Mouse (Mus musculus): ENCODE measurements around the gene Mrgprh. TPM values are rescaled to one million over a fixed set of nuclear protein-coding genes. Genes with fewer than 3 reads are reported as not detected.
A peak's percentile ranks its signal among the peaks of the same experiment; 100 is the strongest.

The Mrgprh gene
- polyA plus RNA-seq, 1 experiment from 2014 or later, result not detected

DNA sequence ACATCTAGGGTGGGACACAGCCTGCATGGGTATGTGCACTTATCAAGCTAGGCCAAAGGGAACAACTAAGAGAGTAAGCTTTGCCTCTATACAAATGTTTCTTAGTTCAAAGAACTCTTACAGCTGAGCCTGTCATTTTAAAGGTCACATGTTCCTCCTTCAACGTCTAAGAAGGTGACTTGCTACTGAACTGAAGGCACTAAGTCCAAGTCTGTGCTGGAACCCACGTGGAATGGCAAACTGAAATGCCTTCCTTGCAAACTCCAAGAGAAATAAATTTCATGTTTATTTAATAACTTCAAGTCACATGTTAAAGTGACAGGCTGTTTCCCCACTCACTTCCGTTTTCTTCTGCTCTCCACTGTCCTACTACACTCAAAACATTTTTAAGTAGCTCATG lies 18.4 kb upstream of the Mrgprh start:
- H3K36me3 ChIP-seq (ENCODE audit: control insufficient read depth, insufficient read depth, low read length), result no peaks in the 10 kb centered on the region
- H3K9me3 ChIP-seq (ENCODE audit: control insufficient read depth, low read length), result no peaks in the 10 kb centered on the region
- no peak overlapping the region for H3K27ac ChIP-seq (replicated peaks; ENCODE audit: low read depth, low read length)
- H3K4me2 ChIP-seq (ENCODE audit: low read depth, severe bottlenecking), result no peak overlapping the region
- H3K4me1 ChIP-seq (ENCODE audit: control insufficient read depth, insufficient read depth, low read length), result no peaks in the 10 kb centered on the region
- no peak for ATAC-seq (ENCODE audit: insufficient number of reproducible peaks, low FRiP score, low TSS enrichment, low read depth)
- H3K4me3 ChIP-seq (ENCODE audit: low read depth, low read length), result no peak overlapping the region
- H3K27me3 ChIP-seq (ENCODE audit: control insufficient read depth, insufficient read depth, low read length), result no peaks in the 10 kb centered on the region
- DNase-seq (ENCODE audit: low spot score), result no peak
- 54% methylated on average over 3 of the region's 3 CpGs for WGBS
- H3K9ac ChIP-seq (ENCODE audit: low read length), result no peak overlapping the region

DNA sequence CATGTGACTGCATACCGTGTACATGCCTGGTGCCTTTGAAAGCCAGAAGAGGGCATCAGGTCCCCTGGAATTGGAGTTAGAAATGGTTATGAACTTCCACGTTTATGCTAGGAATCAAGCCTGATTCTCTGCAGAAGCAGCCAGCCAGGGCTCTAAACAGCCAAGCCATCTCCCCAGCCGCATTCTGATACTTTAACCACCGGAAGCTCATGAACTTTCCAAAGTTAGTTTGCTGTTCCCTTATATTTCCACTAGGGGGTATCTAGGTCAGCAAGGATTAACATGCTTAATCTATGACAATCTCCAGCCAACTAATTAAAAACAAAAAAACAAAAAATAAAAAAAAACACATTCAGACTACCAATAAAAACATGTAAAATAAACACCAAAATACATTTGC lies 17.8 kb upstream of the Mrgprh start:
- H3K4me1 ChIP-seq (ENCODE audit: control insufficient read depth, insufficient read depth, low read length), result no peaks in the 10 kb centered on the region
- H3K4me2 ChIP-seq (ENCODE audit: low read depth, severe bottlenecking), result no peak overlapping the region
- no peak overlapping the region for H3K27ac ChIP-seq (replicated peaks; ENCODE audit: low read depth, low read length)
- no peak overlapping the region for H3K9ac ChIP-seq (ENCODE audit: low read length)
- ATAC-seq (ENCODE audit: insufficient number of reproducible peaks, low FRiP score, low TSS enrichment, low read depth), result no peak
- H3K36me3 ChIP-seq (ENCODE audit: control insufficient read depth, insufficient read depth, low read length), result no peaks in the 10 kb centered on the region
- no peaks in the 10 kb centered on the region for H3K9me3 ChIP-seq (ENCODE audit: control insufficient read depth, low read length)
- H3K27me3 ChIP-seq (ENCODE audit: control insufficient read depth, insufficient read depth, low read length), result no peaks in the 10 kb centered on the region
- H3K4me3 ChIP-seq (ENCODE audit: low read depth, low read length), result no peak overlapping the region
- 48% methylated on average over 4 of the region's 4 CpGs for WGBS
- DNase-seq (ENCODE audit: low spot score), result no peak

DNA sequence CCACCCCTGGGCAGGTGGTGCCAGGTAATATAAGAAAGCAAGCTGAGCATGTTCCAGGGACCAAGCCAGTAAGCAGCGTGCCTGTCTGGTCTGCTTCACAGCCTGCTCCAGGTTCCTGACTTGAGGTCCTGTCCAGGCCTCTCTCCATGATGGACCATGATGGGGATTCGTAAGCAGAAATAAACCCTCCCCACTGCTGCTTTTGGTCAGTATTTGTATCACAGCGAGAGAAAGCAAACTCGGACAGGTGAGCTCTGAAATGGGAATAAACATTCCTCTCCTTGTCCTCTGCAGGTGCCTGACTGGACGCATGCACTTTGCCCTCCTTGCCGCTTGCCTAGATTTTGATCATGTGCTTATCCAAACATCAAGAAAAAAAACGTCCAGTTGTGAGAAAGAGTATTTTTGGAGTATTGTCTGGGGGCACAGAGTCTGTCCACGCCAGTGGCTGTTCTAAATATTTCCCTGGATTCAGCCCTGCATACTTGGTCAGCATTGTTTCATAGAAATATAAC lies 16.8 kb upstream of the Mrgprh start:
- Histone ChIP-seq H3K27me3 (ENCODE audit: control insufficient read depth, insufficient read depth, low read length) (no peaks in the 10 kb centered on the region), H3K27ac (replicated peaks; ENCODE audit: low read depth, low read length) (no peak overlapping the region), H3K4me3 (ENCODE audit: low read depth, low read length) (no peak overlapping the region), H3K9me3 (ENCODE audit: control insufficient read depth, low read length) (no peaks in the 10 kb centered on the region), H3K36me3 (ENCODE audit: control insufficient read depth, insufficient read depth, low read length) (no peaks in the 10 kb centered on the region), H3K4me2 (ENCODE audit: low read depth, severe bottlenecking) (no peak overlapping the region), H3K4me1 (ENCODE audit: control insufficient read depth, insufficient read depth, low read length) (no peaks in the 10 kb centered on the region), H3K9ac (ENCODE audit: low read length) (no peak overlapping the region)
- no peak for DNase-seq (ENCODE audit: low spot score)
- no peak for ATAC-seq (ENCODE audit: insufficient number of reproducible peaks, low FRiP score, low TSS enrichment, low read depth)
- WGBS, result 78% methylated on average over 8 of the region's 8 CpGs

DNA sequence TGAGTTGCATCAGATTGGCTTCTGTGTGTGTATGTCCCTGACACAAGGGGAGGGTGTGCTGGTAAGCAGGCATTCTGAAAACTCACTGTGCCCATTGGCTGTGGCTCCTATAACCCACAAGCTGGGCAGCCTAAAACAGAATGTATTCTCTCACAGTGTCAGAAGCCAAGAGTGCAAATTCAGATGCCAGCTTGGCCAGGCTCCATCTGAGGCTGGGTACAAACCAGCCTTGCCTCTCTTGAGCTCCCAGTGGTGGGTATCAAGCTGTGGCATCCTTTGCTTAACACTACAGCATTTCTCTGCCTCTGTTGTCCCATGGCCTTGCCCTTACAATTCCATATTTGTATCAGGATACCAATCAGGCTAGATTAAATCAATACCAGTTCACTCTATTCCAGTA lies 11.7 kb upstream of the Mrgprh start:
- Histone ChIP-seq H3K9ac (ENCODE audit: low read length) (no peak overlapping the region), H3K27me3 (ENCODE audit: control insufficient read depth, insufficient read depth, low read length) (no peaks in the 10 kb centered on the region), H3K4me1 (ENCODE audit: control insufficient read depth, insufficient read depth, low read length) (peaks cover 5% of the 10 kb centered on the region), H3K4me3 (ENCODE audit: low read depth, low read length) (no peak overlapping the region), H3K36me3 (ENCODE audit: control insufficient read depth, insufficient read depth, low read length) (no peaks in the 10 kb centered on the region), H3K9me3 (ENCODE audit: control insufficient read depth, low read length) (no peaks in the 10 kb centered on the region), H3K4me2 (ENCODE audit: low read depth, severe bottlenecking) (no peak overlapping the region), H3K27ac (replicated peaks; ENCODE audit: low read depth, low read length) (no peak overlapping the region)
- ATAC-seq (ENCODE audit: insufficient number of reproducible peaks, low FRiP score, low TSS enrichment, low read depth), result no peak
- DNase-seq (ENCODE audit: low spot score), result no peak

DNA sequence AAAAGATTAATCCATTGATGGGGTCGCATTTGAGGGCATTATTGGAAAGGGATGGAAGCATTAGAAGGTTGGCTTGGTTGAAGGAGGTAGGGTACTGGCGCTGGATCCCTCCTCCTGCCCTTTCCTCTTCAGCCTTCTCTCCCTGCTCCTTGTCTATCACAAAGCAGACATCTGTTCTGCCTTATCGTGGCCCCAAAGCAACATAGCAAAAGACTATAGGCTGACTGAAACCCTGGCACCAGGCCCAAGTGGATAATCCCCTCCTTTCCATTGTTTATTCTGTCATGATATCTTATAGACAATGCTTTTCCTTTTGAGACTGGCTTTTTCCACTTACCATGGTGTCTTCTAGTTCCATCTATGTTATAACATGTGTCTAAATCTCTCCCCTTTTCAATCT lies 10.4 kb upstream of the Mrgprh start:
- Histone ChIP-seq H3K9me3 (ENCODE audit: control insufficient read depth, low read length) (no peaks in the 10 kb centered on the region), H3K4me1 (ENCODE audit: control insufficient read depth, insufficient read depth, low read length) (peaks cover 5% of the 10 kb centered on the region), H3K27ac (replicated peaks; ENCODE audit: low read depth, low read length) (no peak overlapping the region), H3K27me3 (ENCODE audit: control insufficient read depth, insufficient read depth, low read length) (no peaks in the 10 kb centered on the region), H3K4me2 (ENCODE audit: low read depth, severe bottlenecking) (no peak overlapping the region), H3K9ac (ENCODE audit: low read length) (no peak overlapping the region), H3K36me3 (ENCODE audit: control insufficient read depth, insufficient read depth, low read length) (no peaks in the 10 kb centered on the region), H3K4me3 (ENCODE audit: low read depth, low read length) (no peak overlapping the region)
- ATAC-seq (ENCODE audit: insufficient number of reproducible peaks, low FRiP score, low TSS enrichment, low read depth) (no peak), DNase-seq (ENCODE audit: low spot score) (no peak)
- 84% methylated on average over 3 of the region's 3 CpGs for WGBS

DNA sequence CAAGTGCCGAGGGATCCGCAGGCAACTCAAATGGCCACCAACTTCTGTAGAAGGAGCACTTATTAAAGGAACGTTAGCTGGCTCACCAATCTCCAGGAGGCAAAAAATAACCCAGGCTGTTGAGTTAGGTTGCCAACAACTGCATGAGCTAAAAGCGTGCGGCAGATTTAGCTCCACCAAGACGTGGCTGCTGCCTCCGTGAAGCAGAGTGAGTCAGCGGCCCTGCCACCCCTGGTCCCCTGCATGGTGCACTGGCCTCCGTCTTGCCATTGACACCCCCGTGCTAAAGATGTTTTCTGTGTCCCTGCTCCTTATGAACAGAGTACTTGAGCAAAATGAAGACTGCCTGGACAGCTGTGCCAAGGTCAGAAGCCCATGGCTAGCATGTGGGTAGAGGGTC lies 9.0 kb upstream of the Mrgprh start:
- no peak for ATAC-seq (ENCODE audit: insufficient number of reproducible peaks, low FRiP score, low TSS enrichment, low read depth)
- 85% methylated on average over 10 of the region's 10 CpGs for whole genome bisulfite sequencing

DNA sequence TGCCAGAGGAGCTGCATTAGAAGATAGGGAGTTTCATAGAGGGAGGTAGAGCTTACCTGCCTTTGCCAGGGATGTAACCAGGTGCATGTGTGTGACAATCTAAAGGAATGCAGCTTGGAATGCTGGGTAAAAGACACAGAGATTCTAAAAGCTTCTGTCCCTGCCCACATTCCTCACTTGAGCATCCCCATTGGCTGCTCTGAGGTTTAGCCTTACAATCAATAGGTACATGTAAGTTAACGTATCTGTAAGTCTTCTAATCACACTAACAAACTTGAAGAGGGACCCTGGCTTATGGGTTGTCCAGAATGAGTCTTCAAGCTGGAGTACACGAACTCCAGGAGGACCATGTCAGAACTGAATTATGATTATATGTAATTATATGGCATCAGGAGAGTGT lies 7.8 kb upstream of the Mrgprh start, which contains the start of gene Mas1:
Gene Mas1, minus strand, starts transcription at position 101 of the 400 bp plus-strand sequence.
- ATAC-seq (ENCODE audit: insufficient number of reproducible peaks, low FRiP score, low TSS enrichment, low read depth) (no peak), DNase-seq (ENCODE audit: low spot score) (no peak)
- H3K9me3 ChIP-seq (ENCODE audit: control insufficient read depth, low read length), result no peaks in the 10 kb centered on the region
- H3K4me3 ChIP-seq (ENCODE audit: low read depth, low read length), result no peak within 1 kb of the TSS
- 35% methylated on average over 2 of the region's 2 CpGs for WGBS
- no peaks in the 10 kb centered on the region for H3K36me3 ChIP-seq (ENCODE audit: control insufficient read depth, insufficient read depth, low read length)
- H3K4me2 ChIP-seq (ENCODE audit: low read depth, severe bottlenecking), result no peak within 1 kb of the TSS
- no peaks in the 10 kb centered on the region for H3K27me3 ChIP-seq (ENCODE audit: control insufficient read depth, insufficient read depth, low read length)
- no peak within 1 kb of the TSS for H3K9ac ChIP-seq (ENCODE audit: low read length)
- H3K27ac ChIP-seq (replicated peaks; ENCODE audit: low read depth, low read length), result 0 out of 2 replicates have a peak within 1 kb of the TSS, but pooled peaks have one; percentile 58
- peaks cover 14% of the 10 kb centered on the region for H3K4me1 ChIP-seq (ENCODE audit: control insufficient read depth, insufficient read depth, low read length)

More for the DNA sequence above, 9.0 kb upstream of the Mrgprh start:
- Histone ChIP-seq H3K27me3 (ENCODE audit: control insufficient read depth, insufficient read depth, low read length) (no peaks in the 10 kb centered on the region), H3K4me1 (ENCODE audit: control insufficient read depth, insufficient read depth, low read length) (peaks cover 7% of the 10 kb centered on the region), H3K4me3 (ENCODE audit: low read depth, low read length) (no peak overlapping the region), H3K9me3 (ENCODE audit: control insufficient read depth, low read length) (no peaks in the 10 kb centered on the region), H3K36me3 (ENCODE audit: control insufficient read depth, insufficient read depth, low read length) (no peaks in the 10 kb centered on the region), H3K27ac (replicated peaks; ENCODE audit: low read depth, low read length) (no peak overlapping the region), H3K4me2 (ENCODE audit: low read depth, severe bottlenecking) (no peak overlapping the region), H3K9ac (ENCODE audit: low read length) (no peak overlapping the region)
- no peak for DNase-seq (ENCODE audit: low spot score)

DNA sequence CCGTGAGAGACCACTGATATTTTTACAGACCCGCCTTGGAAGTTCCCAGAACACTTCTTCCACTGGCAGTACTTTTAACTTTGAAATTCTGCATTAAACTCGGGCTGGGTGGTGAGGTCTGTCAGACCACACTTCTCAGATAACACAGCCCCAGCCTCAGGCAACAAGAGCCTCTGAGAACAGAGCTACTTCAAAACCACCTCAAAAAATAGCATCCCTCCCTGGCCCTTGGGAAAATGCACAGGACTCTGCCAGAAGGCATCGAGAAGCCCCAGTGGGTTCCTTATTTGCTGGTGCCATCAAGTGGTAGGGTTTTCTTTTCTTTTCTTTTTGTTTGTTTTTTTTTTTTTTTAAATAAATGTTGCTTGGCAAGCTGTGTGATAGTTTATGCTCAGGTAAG lies 7.2 kb upstream of the Mrgprh start:
- no peak overlapping the region for H3K9ac ChIP-seq (ENCODE audit: low read length)
- ATAC-seq (ENCODE audit: insufficient number of reproducible peaks, low FRiP score, low TSS enrichment, low read depth) (no peak), DNase-seq (ENCODE audit: low spot score) (no peak)
- no peak overlapping the region for H3K4me3 ChIP-seq (ENCODE audit: low read depth, low read length)
- 0 out of 2 replicates have a peak overlapping the region, but pooled peaks have one; percentile 58 for H3K27ac ChIP-seq (replicated peaks; ENCODE audit: low read depth, low read length)
- no peaks in the 10 kb centered on the region for H3K36me3 ChIP-seq (ENCODE audit: control insufficient read depth, insufficient read depth, low read length)
- no peaks in the 10 kb centered on the region for H3K9me3 ChIP-seq (ENCODE audit: control insufficient read depth, low read length)
- H3K27me3 ChIP-seq (ENCODE audit: control insufficient read depth, insufficient read depth, low read length), result no peaks in the 10 kb centered on the region
- 13% methylated on average over 4 of the region's 4 CpGs for WGBS
- no peak overlapping the region for H3K4me2 ChIP-seq (ENCODE audit: low read depth, severe bottlenecking)
- peaks cover 14% of the 10 kb centered on the region for H3K4me1 ChIP-seq (ENCODE audit: control insufficient read depth, insufficient read depth, low read length)
